Comparison of ENCODE assay signal across 12 mouse cellular contexts in the genomic region with DNA sequence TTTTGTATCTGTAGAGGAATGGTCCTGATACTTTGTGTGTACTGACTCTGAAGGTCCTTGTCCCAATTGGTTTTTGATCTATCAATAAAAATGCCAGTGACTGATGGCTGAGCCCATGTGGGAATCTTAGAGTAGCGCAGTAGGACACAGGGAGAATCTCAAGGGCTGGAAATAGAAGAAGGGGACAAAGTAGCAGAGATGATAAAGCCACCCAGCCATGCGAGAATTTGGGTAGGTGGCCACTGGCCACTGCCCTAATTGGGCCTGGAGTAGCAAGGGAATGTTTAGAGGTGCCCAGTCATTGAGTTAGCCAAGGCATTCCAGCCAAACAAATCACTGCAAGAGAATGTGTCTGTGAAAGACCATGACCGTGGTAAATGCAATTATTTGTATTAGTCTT.
"Had no signal": no experiment of that assay in that cellular context is flagged by ENCODE, and none has a peak within 500 bp of the region (broad histone marks: within the 10 kb centered on the region; RNA-seq: fewer than 3 reads in every experiment).

No protein-coding gene starts in this region.

- DNase-seq: retina, postnatal 1 day; right cerebral cortex, adult 18-20 months; right cerebral cortex, postnatal 14 days; right cerebral cortex, postnatal 25 days; right cerebral cortex, postnatal 4 days; spleen, adult 18-20 months; thymus, adult 18-20 months; thymus, adult 2 months; thymus, postnatal 14 days; thymus, postnatal 25 days; thymus, postnatal 36 days; thymus, postnatal 4 days had no signal
